21 mouse cellular contexts compared by ENCODE assay signal in the genomic region with DNA sequence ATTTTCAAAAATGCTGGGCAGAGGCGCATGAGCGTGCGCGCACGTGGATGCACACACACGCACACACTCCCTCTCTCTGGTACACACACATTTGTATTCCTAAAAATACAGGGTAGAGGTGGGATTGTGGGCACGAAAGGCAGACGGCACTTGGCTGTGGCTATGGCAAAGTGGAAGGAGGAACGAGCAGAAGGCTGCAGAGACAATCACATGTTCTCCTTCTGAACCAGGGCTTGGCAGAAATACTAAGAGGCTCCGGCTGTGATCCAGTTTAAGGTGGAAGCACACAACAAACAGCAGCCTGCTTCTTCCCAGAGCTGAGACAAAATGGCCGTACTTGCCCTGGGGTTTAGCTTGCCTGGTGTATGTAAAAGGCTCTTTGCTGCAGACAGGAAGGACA. TPM values are rescaled to one million over a fixed set of nuclear protein-coding genes. Genes with fewer than 3 reads are reported as not detected.
DNase-seq lines count a peak whose midpoint lies in the region.
"Had no signal": no experiment of that assay in that cellular context is flagged by ENCODE, and none has a peak within 500 bp of the region (broad histone marks: within the 10 kb centered on the region; RNA-seq: fewer than 3 reads in every experiment).

No protein-coding gene starts in this region.

- intact Hi-C loops in left cerebral cortex, postnatal 25 days (cut with DNase I) = loop anchor here (10.0 kb wide), 1 partner anchor 198 kb away; the partner anchor contains the start of gene AI413582

- no peaks in the 10 kb centered on the region for H3K27me3 ChIP-seq in heart, embryonic 10.5 days (ENCODE audit: insufficient read depth, poor library complexity, severe bottlenecking)
- H3K27me3 ChIP-seq: embryonic facial prominence, embryonic 15.5 days; limb, embryonic 12.5 days; liver, embryonic 13.5 days; neural tube, embryonic 15.5 days had no signal

- H3K9me3 ChIP-seq in heart, embryonic 10.5 days = peaks cover 5% of the 10 kb centered on the region; the same call in 1 of the 2 replicates
- H3K9me3 ChIP-seq: embryonic facial prominence, embryonic 15.5 days; neural tube, embryonic 15.5 days had no signal

- 92% methylated on average over 11 of the region's 11 CpGs for WGBS in heart, embryonic 10.5 days

- no peak overlapping the region for H3K27ac ChIP-seq in heart, embryonic 10.5 days
- H3K27ac ChIP-seq: embryonic facial prominence, embryonic 15.5 days; limb, embryonic 12.5 days; liver, embryonic 13.5 days had no signal

- H3K4me3 ChIP-seq in heart, embryonic 10.5 days = no peak overlapping the region
- H3K4me3 ChIP-seq: embryonic facial prominence, embryonic 15.5 days; limb, embryonic 12.5 days; liver, embryonic 13.5 days; neural tube, embryonic 15.5 days had no signal

- H3K36me3 ChIP-seq in heart, embryonic 10.5 days = peaks cover 47% of the 10 kb centered on the region

- H3K4me1 ChIP-seq in heart, embryonic 10.5 days = peaks cover 34% of the 10 kb centered on the region
- H3K4me1 ChIP-seq: limb, embryonic 12.5 days had no signal

- peak; percentile 71 for DNase-seq in heart, embryonic 10.5 days (ENCODE audit: low spot score)
- DNase-seq in heart, adult 9 months (ENCODE audit: low spot score in 2 of 2) = no peak
- peak; percentile 60 for DNase-seq in right cerebral cortex, adult 18-20 months
- no peak for DNase-seq in right cerebral cortex, postnatal 14 days
- DNase-seq in left cerebral cortex, postnatal 25 days (ENCODE audit: low spot score in 2 of 2) = peak; percentile 56 to 85
- DNase-seq in T-cell, adult 2 months (ENCODE audit: low spot score) = no peak
- DNase-seq in gastrocnemius, postnatal 10 days = no peak
- DNase-seq: B cell, adult 2 months; heart, postnatal 10 days; kidney, adult 2 months; kidney, postnatal 10 days; liver, embryonic 13.5 days; lung, embryonic 14.5 days; lung, postnatal 4 days; spleen, adult 18-20 months; thymus, postnatal 4 days had no signal

RNA-seq across cellular contexts. Expression of gene Spdef, which starts 34.1 kb away (rescaled TPM):
- polyA plus RNA-seq in heart, embryonic 10.5 days (2016; fragmentation: Nextera tagmentation; extraction: Ambion mirVana) = 0.11 and 0.33 TPM in 2 replicates
- total RNA-seq in left cerebral cortex, postnatal 25 days (2021) = under 1 TPM in 1 of 2 experiments, not detected in 1; 0.21 TPM
- under 1 TPM; 0.26 to 0.43 TPM for total RNA-seq in gastrocnemius, postnatal 10 days (2021)
- polyA plus RNA-seq: hindbrain, embryonic 11.5 days; inflammation-experienced regulatory T-cells, adult 6 months; liver, embryonic 13.5 days had no signal

RNA-seq across cellular contexts. Expression of gene D17Wsu92e, which starts 57.6 kb away (rescaled TPM):
- polyA plus RNA-seq in heart, embryonic 10.5 days (2016; fragmentation: Nextera tagmentation; extraction: Ambion mirVana) = 11.9 and 17.2 TPM in 2 replicates
- total RNA-seq in left cerebral cortex, postnatal 25 days (2021) = 100 to 1,000 TPM; 196 to 198 TPM
- total RNA-seq in gastrocnemius, postnatal 10 days (2021) = 10 to 100 TPM; 76.7 to 78.6 TPM

Comparison
In these comparisons a context has a peak if more than half of its experiments do, and no peak if none do; other contexts are left out.
1. DNase-seq: peak in heart, embryonic 10.5 days (single experiment), right cerebral cortex, adult 18-20 months (single experiment) and left cerebral cortex, postnatal 25 days (2 of 2); none in heart, adult 9 months (0 of 2), right cerebral cortex, postnatal 14 days (single experiment), T-cell, adult 2 months (single experiment) and gastrocnemius, postnatal 10 days (single experiment).